Mouse (Mus musculus) stomach, embryonic 16.5 days (tissue): ENCODE measurements around the gene Urad. TPM values are rescaled to one million over a fixed set of nuclear protein-coding genes. Genes with fewer than 3 reads are reported as not detected.

Experiments used
- ATAC-seq: fragments of 200-750 bp; cut with Nextera tagmentation; 2 replicates; pipeline ENCODE4 v1.8.0; 2017; ENCODE audit warnings: moderate number of reproducible peaks, moderate TSS enrichment; ENCODE audit not compliant: insufficient read depth, low FRiP score
- H3K27ac ChIP-seq: fragments of 300-500 bp; sonication (generic); 2 replicates; pipeline ENCODE4 v1.5.1; 2014; ENCODE audit warnings: low read length
- H3K27me3 ChIP-seq: fragments of 300-500 bp; sonication (generic); 2 replicates; pipeline ENCODE4 v1.6.1; 2014; ENCODE audit warnings: low read length, control low read depth, mixed read lengths; ENCODE audit not compliant: control insufficient read depth, insufficient read depth
- H3K36me3 ChIP-seq: fragments of 300-500 bp; sonication (generic); 2 replicates; pipeline ENCODE4 v1.6.1; 2014; ENCODE audit warnings: low read length; ENCODE audit not compliant: control insufficient read depth, insufficient read depth
- H3K4me1 ChIP-seq: fragments of 300-500 bp; sonication (generic); 2 replicates; pipeline ENCODE4 v1.6.1; 2014; ENCODE audit warnings: low read length, control low read depth, mixed read lengths; ENCODE audit not compliant: control insufficient read depth, insufficient read depth
- H3K4me2 ChIP-seq: fragments of 300-500 bp; sonication (generic); 2 replicates; pipeline ENCODE4 v1.6.1; 2014; ENCODE audit warnings: low read depth, low read length, mixed read lengths
- H3K4me3 ChIP-seq: fragments of 300-500 bp; sonication (generic); replicated peaks from 2 replicates; pipeline ENCODE4 v1.5.1; 2014; ENCODE audit warnings: mild to moderate bottlenecking, low read length
- H3K9ac ChIP-seq: fragments of 300-500 bp; sonication (generic); 2 replicates; pipeline ENCODE4 v1.6.1; 2014; ENCODE audit warnings: low read length
- H3K9me3 ChIP-seq: fragments of 300-500 bp; sonication (generic); replicated peaks from 2 replicates; pipeline ENCODE4 v1.6.1; 2016; ENCODE audit warnings: low read length, control low read depth; ENCODE audit not compliant: control insufficient read depth
- WGBS: fragments of 180-500 bp; shearing (Covaris S2); extraction: QIAGEN DNeasy Blood & Tissue Kit; methylation state at CpG from one replicate; pipeline ENCODE4 v1.1.7; 2014; 5-methylcytosine and 5-hydroxymethylcytosine counted together
- polyA plus RNA-seq: library from polyadenylated mRNA; unstranded; fragments of >200 nt; fragmentation: Nextera tagmentation; extraction: Ambion mirVana; gene quantifications from 2 replicates; pipeline ENCODE4 v1.2.1, GENCODE M21; 2015

Gene Urad
- 0.31 TPM in 1 of 2 replicates, not detected in the other for polyA plus RNA-seq

GRCm38 (mm10) chr5:147322183-147322582, at the start of gene Urad:
TSS of gene Urad (minus strand) at chr5:147322440.
- no peaks in the 10 kb centered on the region for H3K4me1 ChIP-seq
- H3K27ac ChIP-seq = no peak within 1 kb of the TSS
- peaks cover 24% of the 10 kb centered on the region for H3K27me3 ChIP-seq
- H3K4me2 ChIP-seq = no peak within 1 kb of the TSS
- WGBS = 50% methylated on average over 8 of the region's 8 CpGs
- no peaks in the 10 kb centered on the region for H3K9me3 ChIP-seq
- no peak within 1 kb of the TSS for H3K9ac ChIP-seq
- no peak for ATAC-seq
- H3K36me3 ChIP-seq = no peaks in the 10 kb centered on the region
- no peak within 1 kb of the TSS for H3K4me3 ChIP-seq

GRCm38 (mm10) chr5:147370276-147370675, 48.0 kb upstream of the Urad start:
- Histone ChIP-seq H3K4me1 (no peaks in the 10 kb centered on the region), H3K9ac (no peak overlapping the region), H3K27ac (no peak overlapping the region), H3K9me3 (no peaks in the 10 kb centered on the region), H3K4me2 (no peak overlapping the region), H3K27me3 (no peaks in the 10 kb centered on the region), H3K36me3 (no peaks in the 10 kb centered on the region), H3K4me3 (no peak overlapping the region)
- no peak for ATAC-seq
- WGBS = 83% methylated on average over 8 of the region's 8 CpGs

- no peak for ATAC-seq
- 92% methylated on average over 6 of the region's 6 CpGs for WGBS
Observed at GRCm38 (mm10) chr5:147368221-147368620, 46.0 kb upstream of the Urad start.

GRCm38 (mm10) chr5:147365995-147366765, 43.9 kb upstream of the Urad start:
- ATAC-seq = no peak
- H3K4me3 ChIP-seq = no peak overlapping the region
- no peaks in the 10 kb centered on the region for H3K4me1 ChIP-seq
- H3K4me2 ChIP-seq = no peak overlapping the region
- WGBS = 40% methylated on average over 16 of the region's 16 CpGs
- no peak overlapping the region for H3K9ac ChIP-seq
- H3K27ac ChIP-seq = no peak overlapping the region
- no peaks in the 10 kb centered on the region for H3K9me3 ChIP-seq
- H3K27me3 ChIP-seq = no peaks in the 10 kb centered on the region
- no peaks in the 10 kb centered on the region for H3K36me3 ChIP-seq

More at GRCm38 (mm10) chr5:147368221-147368620, 46.0 kb upstream of the Urad start:
- Histone ChIP-seq H3K4me2 (no peak overlapping the region), H3K27me3 (no peaks in the 10 kb centered on the region), H3K4me3 (no peak overlapping the region), H3K9me3 (no peaks in the 10 kb centered on the region), H3K4me1 (no peaks in the 10 kb centered on the region), H3K9ac (no peak overlapping the region), H3K27ac (no peak overlapping the region), H3K36me3 (no peaks in the 10 kb centered on the region)

DNA sequence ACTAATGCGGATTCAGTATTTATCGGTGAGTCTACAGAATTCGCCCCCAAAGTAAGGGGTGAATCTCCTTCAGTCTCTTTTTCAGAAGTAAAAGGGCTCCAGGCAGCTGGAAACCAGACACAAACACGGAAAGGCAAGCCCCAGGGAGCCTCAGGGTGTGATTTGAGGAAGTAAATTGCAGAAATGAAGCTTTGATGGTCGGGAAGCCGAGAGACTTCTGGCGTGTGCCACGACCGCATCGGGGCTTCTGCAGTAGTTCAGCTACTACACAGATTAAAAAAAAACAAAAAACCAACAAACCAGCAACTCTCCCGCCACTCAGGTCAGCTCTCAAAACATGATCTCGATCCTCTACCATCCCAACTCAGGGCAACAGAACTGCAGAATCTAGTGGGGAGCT, 40.8 kb upstream of the Urad start:
- H3K27ac ChIP-seq = no peak overlapping the region
- WGBS = 79% methylated on average over 12 of the region's 12 CpGs
- ATAC-seq = no peak

GRCm38 (mm10) chr5:147358481-147358880, 36.2 kb upstream of the Urad start:
- no peak overlapping the region for H3K4me3 ChIP-seq
- 84% methylated on average over 11 of the region's 11 CpGs for WGBS
- ATAC-seq = no peak

More for the DNA sequence above, 40.8 kb upstream of the Urad start:
- Histone ChIP-seq H3K4me3 (no peak overlapping the region), H3K36me3 (no peaks in the 10 kb centered on the region), H3K9me3 (no peaks in the 10 kb centered on the region), H3K4me1 (no peaks in the 10 kb centered on the region), H3K9ac (no peak overlapping the region), H3K4me2 (no peak overlapping the region), H3K27me3 (no peaks in the 10 kb centered on the region)

GRCm38 (mm10) chr5:147357536-147357935, 35.3 kb upstream of the Urad start:
- H3K27me3 ChIP-seq = no peaks in the 10 kb centered on the region
- H3K9ac ChIP-seq = no peak overlapping the region
- no peaks in the 10 kb centered on the region for H3K36me3 ChIP-seq
- 51% methylated on average over 3 of the region's 3 CpGs for WGBS
- no peak for ATAC-seq
- no peaks in the 10 kb centered on the region for H3K9me3 ChIP-seq
- no peak overlapping the region for H3K27ac ChIP-seq
- no peaks in the 10 kb centered on the region for H3K4me1 ChIP-seq
- H3K4me2 ChIP-seq = no peak overlapping the region
- no peak overlapping the region for H3K4me3 ChIP-seq

More at GRCm38 (mm10) chr5:147358481-147358880, 36.2 kb upstream of the Urad start:
- Histone ChIP-seq H3K9ac (no peak overlapping the region), H3K27me3 (no peaks in the 10 kb centered on the region), H3K4me2 (no peak overlapping the region), H3K36me3 (no peaks in the 10 kb centered on the region), H3K9me3 (no peaks in the 10 kb centered on the region), H3K27ac (no peak overlapping the region), H3K4me1 (no peaks in the 10 kb centered on the region)

DNA sequence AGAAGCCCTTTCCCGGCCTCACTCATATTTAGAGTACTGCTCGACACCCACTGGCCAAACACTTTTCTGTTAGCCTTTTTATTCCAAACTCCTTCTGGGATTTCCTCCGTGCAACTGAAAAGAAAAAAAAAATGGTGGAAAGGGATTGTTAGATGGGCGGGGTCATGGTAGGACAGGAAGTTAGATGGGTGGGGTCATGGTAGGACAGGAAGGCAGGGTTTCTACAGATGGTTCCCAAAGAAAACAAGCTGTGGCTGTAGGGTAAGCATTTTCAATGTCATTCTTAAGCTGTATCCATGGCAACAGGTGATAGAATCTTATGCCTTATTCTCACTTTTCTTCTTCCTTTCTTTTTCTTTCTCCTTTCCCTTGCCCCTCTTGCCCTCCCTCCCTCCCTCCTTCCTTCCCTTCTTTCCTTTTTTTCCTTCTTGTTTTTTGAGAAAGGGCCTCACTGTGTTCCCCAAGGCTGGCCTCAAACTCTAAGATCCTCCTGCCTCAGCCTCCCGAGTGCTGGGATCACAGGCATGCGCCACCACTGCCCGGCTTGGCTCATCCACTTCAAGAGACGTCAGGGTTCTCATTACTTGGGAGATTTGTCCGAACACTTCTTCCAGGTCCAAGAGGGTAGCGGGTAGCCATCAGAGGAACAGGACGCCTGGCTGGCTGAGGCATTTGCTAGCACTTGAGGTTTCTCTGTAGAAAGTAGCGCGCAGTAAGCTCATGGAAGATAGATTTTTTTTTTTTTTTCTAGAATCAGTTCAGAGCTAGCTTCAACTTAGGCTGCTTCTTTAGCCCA, 34.2 kb upstream of the Urad start:
- WGBS = 87% methylated on average over 13 of the region's 13 CpGs
- no peaks in the 10 kb centered on the region for H3K9me3 ChIP-seq

DNA sequence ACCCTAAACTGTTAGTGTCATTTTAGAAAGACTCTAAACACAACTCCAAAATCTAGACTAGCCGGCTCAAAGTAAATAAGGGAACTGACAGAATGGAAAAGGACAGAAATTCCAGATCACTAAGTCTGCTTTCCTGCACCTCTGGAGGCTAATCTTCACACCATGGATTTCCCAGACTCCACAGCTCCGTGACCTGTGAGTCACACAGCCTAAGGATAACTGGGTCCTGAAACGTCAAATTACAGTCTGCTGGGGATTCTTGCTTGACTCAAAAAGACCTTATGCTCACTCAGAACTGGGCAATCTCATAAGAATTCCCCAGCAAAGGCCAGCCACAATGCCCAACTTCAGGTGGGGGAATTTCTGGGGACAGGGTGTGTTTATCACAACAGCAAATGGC, 33.5 kb upstream of the Urad start:
- Histone ChIP-seq H3K4me1 (no peaks in the 10 kb centered on the region), H3K4me2 (no peak overlapping the region), H3K9ac (no peak overlapping the region), H3K27ac (no peak overlapping the region), H3K4me3 (no peak overlapping the region), H3K36me3 (no peaks in the 10 kb centered on the region), H3K9me3 (no peaks in the 10 kb centered on the region), H3K27me3 (no peaks in the 10 kb centered on the region)
- no peak for ATAC-seq
- WGBS = 48% methylated on average over 3 of the region's 3 CpGs

More for the DNA sequence above, 34.2 kb upstream of the Urad start:
- no peaks in the 10 kb centered on the region for H3K36me3 ChIP-seq
- no peak for ATAC-seq
- no peak overlapping the region for H3K4me2 ChIP-seq
- H3K4me1 ChIP-seq = no peaks in the 10 kb centered on the region
- no peaks in the 10 kb centered on the region for H3K27me3 ChIP-seq
- H3K27ac ChIP-seq = no peak overlapping the region
- no peak overlapping the region for H3K4me3 ChIP-seq
- no peak overlapping the region for H3K9ac ChIP-seq
